Mouse (Mus musculus): Measurements from ENCODE around the gene Ccdc8. TPM values are rescaled to one million over a fixed set of nuclear protein-coding genes. Genes with fewer than 3 reads are reported as not detected.

The Ccdc8 gene
- total RNA-seq, 2 experiments from 2014 or later, result 5.9 to 6.3 TPM

GRCm38 (mm10) chr7:17030239-17030638, 37.7 kb downstream of the Ccdc8 start:
- no peak for DNase-seq
- intact Hi-C loops (cut with DNase I), result no loop called here

GRCm38 (mm10) chr7:17038018-17038695, 45.6 kb downstream of the Ccdc8 start:
- intact Hi-C loops (cut with DNase I), result no loop called here

GRCm38 (mm10) chr7:17039373-17039772, 46.9 kb downstream of the Ccdc8 start:
- intact Hi-C loops (cut with DNase I), result no loop called here
- no peak for DNase-seq

More at GRCm38 (mm10) chr7:17038018-17038695, 45.6 kb downstream of the Ccdc8 start:
- DNase-seq, result no peak

GRCm38 (mm10) chr7:17045743-17046142, 53.2 kb downstream of the Ccdc8 start:
- no peak for DNase-seq
- intact Hi-C loops (cut with DNase I), result no loop called here

Other genes starting within 250 kb of the Ccdc8 start
- 10 to 100 TPM; 21.3 to 22.8 TPM for gene Slc1a5, start 211.4 kb upstream of the Ccdc8 start, total RNA-seq (2021)
- 10 to 100 TPM; 54.1 to 61.3 TPM for gene Strn4, start 176.8 kb upstream of the Ccdc8 start, total RNA-seq (2021)
- gene Fkrp, start 176.0 kb upstream of the Ccdc8 start, total RNA-seq (2021), result 10 to 100 TPM; 47.2 to 49.1 TPM
- gene Prkd2, start 149.8 kb upstream of the Ccdc8 start, total RNA-seq (2021), result 10 to 100 TPM; 17.8 to 19.3 TPM
- gene Dact3, start 117.4 kb upstream of the Ccdc8 start, total RNA-seq (2021), result 10 to 100 TPM; 11.2 to 11.7 TPM
- 1 to 10 TPM in 1 of 2 experiments, under 1 TPM in 1; 0.54 to 1.3 TPM for gene Gng8, start 100.9 kb upstream of the Ccdc8 start, total RNA-seq (2021)
- gene Ptgir, start 86.2 kb upstream of the Ccdc8 start, total RNA-seq (2021), result 1 to 10 TPM; 2.9 TPM
- gene Calm3, start 68.6 kb upstream of the Ccdc8 start, total RNA-seq (2021), result 100 to 1,000 TPM; 182 to 193 TPM
- 1 to 10 TPM; 3.4 to 3.9 TPM for gene Pnmal2, start 48.0 kb upstream of the Ccdc8 start, total RNA-seq (2021)
- not detected for gene Pnmal1, start 33.0 kb upstream of the Ccdc8 start, total RNA-seq (2021)
- not detected for gene Gm42372, start 9.6 kb upstream of the Ccdc8 start, total RNA-seq (2021)
- gene Ppp5c, start 35.2 kb downstream of the Ccdc8 start, total RNA-seq (2021), result 100 to 1,000 TPM; 107 to 109 TPM
- gene Hif3a, start 69.7 kb downstream of the Ccdc8 start, total RNA-seq (2021), result 1 to 10 TPM; 2.5 to 2.6 TPM
- gene Psg16, start 81.3 kb downstream of the Ccdc8 start, total RNA-seq (2021), result under 1 TPM; 0.14 to 0.16 TPM
- gene Ceacam3, start 157.6 kb downstream of the Ccdc8 start, total RNA-seq (2021), result not detected
- not detected for gene Psg29, start 210.8 kb downstream of the Ccdc8 start, total RNA-seq (2021)

Measured in heart, postnatal 36 days (tissue).